Mouse (Mus musculus) T-helper 2 cell (primary cell): Measurements from ENCODE around the gene Phf21b.
"Not testable (repeated sequence)": the region's sequence is repeated elsewhere in the genome, so short reads cannot be mapped to it uniquely, and the experiment has no call there.

Experiments
- in situ Hi-C: fragments of 300-600 bp; cut with MboI, MseI; formaldehyde crosslinking; loops from one replicate; pipeline ENCODE4 v1.15.1; 2025; ENCODE audit warnings: high pct_unique_total_duplicates

The Phf21b gene

GRCm38 (mm10) chr15:84775421-84776174 lies 80.3 kb downstream of the Phf21b start:
- in situ Hi-C loops, result no loop called here

- in situ Hi-C loops, result no loop called here
Measured at GRCm38 (mm10) chr15:84772191-84773111, 83.4 kb downstream of the Phf21b start.

- in situ Hi-C loops, result no loop called here
Measured at GRCm38 (mm10) chr15:84769641-84770341, 86.1 kb downstream of the Phf21b start.

- in situ Hi-C loops, result not testable (repeated sequence)
Measured at GRCm38 (mm10) chr15:84768531-84768930, 87.3 kb downstream of the Phf21b start.

GRCm38 (mm10) chr15:84766621-84767020 lies 89.2 kb downstream of the Phf21b start:
- in situ Hi-C loops, result no loop called here

GRCm38 (mm10) chr15:84763423-84763812 lies 92.4 kb downstream of the Phf21b start:
- in situ Hi-C loops, result no loop called here

- in situ Hi-C loops, result no loop called here
Measured at GRCm38 (mm10) chr15:84762712-84763422, 93.0 kb downstream of the Phf21b start.

GRCm38 (mm10) chr15:84758493-84758892 lies 97.4 kb downstream of the Phf21b start:
- in situ Hi-C loops, result no loop called here

- in situ Hi-C loops, result no loop called here
Measured at GRCm38 (mm10) chr15:84756426-84756825, 99.4 kb downstream of the Phf21b start.

- in situ Hi-C loops, result no loop called here
Measured at GRCm38 (mm10) chr15:84754987-84755386, 100.9 kb downstream of the Phf21b start.

- in situ Hi-C loops, result no loop called here
Measured at GRCm38 (mm10) chr15:84745831-84746230, 110.0 kb downstream of the Phf21b start.

GRCm38 (mm10) chr15:84744308-84744707 lies 111.5 kb downstream of the Phf21b start:
- in situ Hi-C loops, result no loop called here

- in situ Hi-C loops, result no loop called here
Measured at GRCm38 (mm10) chr15:84743347-84743746, 112.5 kb downstream of the Phf21b start.

- in situ Hi-C loops, result no loop called here
Measured at GRCm38 (mm10) chr15:84741573-84741972, 114.3 kb downstream of the Phf21b start.

GRCm38 (mm10) chr15:84738246-84738645 lies 117.6 kb downstream of the Phf21b start:
- in situ Hi-C loops, result no loop called here

GRCm38 (mm10) chr15:84736994-84737346 lies 118.9 kb downstream of the Phf21b start:
- in situ Hi-C loops, result no loop called here

- in situ Hi-C loops, result no loop called here
Measured at GRCm38 (mm10) chr15:84736346-84736993, 119.4 kb downstream of the Phf21b start.
